Mouse (Mus musculus) liver, embryonic 16.5 days (tissue): ENCODE measurements around the gene She. TPM values are rescaled to one million over a fixed set of nuclear protein-coding genes. Genes with fewer than 3 reads are reported as not detected.

Source experiments
- ATAC-seq: fragments of 200-750 bp; cut with Nextera tagmentation; 2 replicates; pipeline ENCODE4 v1.8.0; 2017; ENCODE audit warnings: low read depth, mild to moderate bottlenecking, moderate number of reproducible peaks, moderate library complexity
- H3K27ac ChIP-seq: fragments of 300-500 bp; sonication (generic); 2 replicates; pipeline ENCODE4 v1.5.1; 2014; ENCODE audit warnings: mild to moderate bottlenecking, low read length
- H3K27me3 ChIP-seq: fragments of 300-500 bp; sonication (generic); 2 replicates; pipeline ENCODE4 v1.6.1; 2014; ENCODE audit warnings: low read depth, low read length, mixed read lengths; ENCODE audit not compliant: control insufficient read depth, insufficient read depth
- H3K36me3 ChIP-seq: fragments of 300-500 bp; sonication (generic); 2 replicates; pipeline ENCODE4 v1.6.1; 2014; ENCODE audit warnings: mild to moderate bottlenecking; ENCODE audit not compliant: control insufficient read depth, insufficient read depth
- H3K4me1 ChIP-seq: fragments of 300-500 bp; sonication (generic); 2 replicates; pipeline ENCODE4 v1.6.1; 2014; ENCODE audit warnings: low read depth, low read length, mixed read lengths; ENCODE audit not compliant: control insufficient read depth
- H3K4me2 ChIP-seq: fragments of 300-500 bp; sonication (generic); 2 replicates; pipeline ENCODE4 v1.6.1; 2014; ENCODE audit warnings: low read depth, low read length, mixed read lengths
- H3K4me3 ChIP-seq: fragments of 300-500 bp; sonication (generic); 2 replicates; pipeline ENCODE4 v1.5.1; 2014; ENCODE audit warnings: low read depth, mild to moderate bottlenecking, low read length
- H3K9ac ChIP-seq: fragments of 300-500 bp; sonication (generic); 2 replicates; pipeline ENCODE4 v1.6.1; 2014; ENCODE audit warnings: low read depth, low read length
- H3K9me3 ChIP-seq: fragments of 300-500 bp; sonication (generic); replicated peaks from 2 replicates; pipeline ENCODE4 v1.6.1; 2016; ENCODE audit warnings: low read length; ENCODE audit not compliant: control insufficient read depth
- WGBS: fragments of 180-500 bp; shearing (Covaris S2); extraction: QIAGEN DNeasy Blood & Tissue Kit; methylation state at CpG from one replicate; pipeline ENCODE4 v1.1.7; 2014; ENCODE audit not compliant: insufficient replicate concordance; 5-methylcytosine and 5-hydroxymethylcytosine counted together
- polyA plus RNA-seq: library from polyadenylated mRNA; unstranded; fragments of >200 nt; fragmentation: Nextera tagmentation; extraction: Ambion mirVana; gene quantifications from 2 replicates; pipeline ENCODE4 v1.2.1, GENCODE M21; 2015

Gene She
- polyA plus RNA-seq, 1 experiment from 2014 or later: 1.1 TPM

DNA sequence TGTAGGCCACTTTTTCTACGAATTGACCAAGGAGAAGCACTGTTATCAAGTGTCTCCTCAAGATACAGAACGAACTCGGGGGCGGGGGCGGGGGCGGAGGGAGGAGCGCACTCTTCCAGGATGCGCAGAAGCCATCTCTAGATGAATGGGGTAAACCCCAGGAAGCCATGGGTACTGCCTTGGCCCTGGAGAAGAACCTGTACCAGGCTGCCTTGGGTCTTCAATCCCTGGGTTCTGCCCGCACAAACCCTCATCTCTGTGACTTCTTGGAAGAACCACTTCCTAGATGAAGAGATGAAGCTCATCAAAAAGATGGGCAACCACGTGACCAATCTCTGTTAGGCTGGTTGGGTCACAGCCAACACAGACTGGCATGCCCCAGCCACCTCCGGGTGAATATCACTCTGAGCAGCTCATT lies 10.1 kb upstream of the She start:
- ATAC-seq: no peak
- Histone ChIP-seq H3K27ac (no peak overlapping the region), H3K27me3 (no peaks in the 10 kb centered on the region), H3K9me3 (no peaks in the 10 kb centered on the region), H3K9ac (no peak overlapping the region), H3K4me1 (peaks cover 18% of the 10 kb centered on the region), H3K4me3 (no peak overlapping the region), H3K36me3 (no peaks in the 10 kb centered on the region), H3K4me2 (no peak overlapping the region)
- WGBS: 51% methylated on average over 11 of the region's 11 CpGs

DNA sequence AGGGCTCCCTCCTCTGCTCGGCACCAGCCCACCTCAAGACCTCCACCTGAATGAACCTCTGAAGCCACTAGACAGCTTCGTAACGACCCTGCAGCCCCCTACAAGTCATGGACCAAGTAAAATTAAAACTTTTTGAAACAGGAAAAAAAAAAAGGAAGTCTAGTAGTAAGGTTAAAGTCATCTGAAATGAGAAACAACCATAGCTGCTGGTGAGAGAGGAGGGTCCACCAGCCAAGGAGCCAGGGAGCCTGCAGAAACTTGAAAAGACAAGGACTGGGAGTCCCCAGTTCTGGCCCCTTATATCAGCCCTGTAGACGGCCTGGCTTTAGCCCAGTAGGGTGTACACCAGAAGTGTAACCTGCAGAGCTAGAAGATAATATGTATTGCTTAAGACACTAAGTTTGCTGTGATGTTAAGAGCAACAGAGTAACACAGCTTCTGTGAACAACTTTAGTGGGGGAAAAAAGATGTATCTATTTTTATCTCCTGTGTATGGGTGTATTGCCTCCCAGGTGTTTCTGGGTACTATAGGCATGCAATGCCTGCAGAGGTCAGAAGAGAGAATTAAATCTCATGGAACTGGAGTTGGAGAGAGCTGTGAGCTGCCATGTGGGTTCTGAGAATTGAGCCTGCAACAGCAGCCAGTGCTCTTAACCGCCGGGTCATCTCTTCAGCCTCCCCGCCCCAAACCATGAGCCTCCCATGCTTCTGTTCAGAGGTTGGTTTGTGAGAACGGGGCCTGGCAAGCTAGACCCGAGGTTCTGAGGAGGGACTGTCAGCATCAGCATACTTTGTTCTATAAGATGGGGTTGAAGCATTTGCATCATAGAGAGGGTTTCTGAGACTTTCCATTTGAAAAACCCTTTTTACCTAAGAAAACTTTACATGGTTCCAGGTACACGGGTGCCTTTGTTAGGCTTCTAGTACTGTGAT lies 9.4 kb upstream of the She start:
- 54% methylated on average over 10 of the region's 10 CpGs for WGBS
- Histone ChIP-seq H3K4me2 (no peak overlapping the region), H3K9ac (no peak overlapping the region), H3K9me3 (no peaks in the 10 kb centered on the region), H3K36me3 (no peaks in the 10 kb centered on the region), H3K27ac (no peak overlapping the region), H3K27me3 (no peaks in the 10 kb centered on the region), H3K4me1 (peaks cover 18% of the 10 kb centered on the region), H3K4me3 (no peak overlapping the region)
- ATAC-seq: no peak

DNA sequence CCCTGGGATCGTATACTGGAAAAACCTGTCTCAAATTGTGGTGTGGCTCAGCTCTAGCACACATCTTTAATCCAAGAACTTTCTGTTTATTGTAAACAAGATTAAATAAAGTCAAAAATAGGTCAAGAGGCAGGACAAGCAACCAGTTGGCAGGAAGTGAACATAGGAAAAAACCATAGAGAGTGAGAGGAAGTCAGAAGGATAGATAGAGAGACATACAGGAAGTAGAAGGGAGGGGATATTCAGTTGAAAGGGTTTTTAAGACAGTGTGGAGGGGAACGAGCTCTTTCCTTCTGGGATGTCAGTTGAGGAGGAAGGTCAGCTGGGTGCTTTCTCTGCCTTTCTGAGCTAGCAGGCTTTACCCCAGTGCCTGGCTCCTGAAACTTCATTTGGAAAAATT lies 7.6 kb upstream of the She start:
- 49% methylated on average over 2 of the region's 2 CpGs for WGBS
- H3K9me3 ChIP-seq: no peaks in the 10 kb centered on the region
- no peak for ATAC-seq

DNA sequence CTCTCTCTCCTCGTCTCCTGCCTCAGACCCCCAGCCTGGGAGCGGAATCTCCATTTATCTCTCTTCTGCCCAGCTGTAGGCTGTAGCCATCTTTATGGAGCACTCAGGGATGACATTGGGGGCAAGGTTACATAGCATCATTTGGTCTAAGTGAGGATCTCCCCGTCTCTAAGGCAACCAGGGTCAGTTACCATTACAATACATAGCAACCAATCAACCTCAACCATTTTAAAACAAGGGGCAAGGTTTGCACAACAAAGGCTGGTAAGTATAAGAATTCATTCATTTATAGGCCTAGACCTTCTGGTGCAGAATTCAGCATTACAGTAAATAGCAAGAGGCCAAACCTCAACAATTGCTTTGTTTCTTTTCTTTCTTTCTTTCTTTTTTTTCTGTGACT lies 4.9 kb upstream of the She start:
- Histone ChIP-seq H3K36me3 (no peaks in the 10 kb centered on the region), H3K4me2 (no peak overlapping the region), H3K9ac (no peak overlapping the region), H3K4me1 (peaks cover 4% of the 10 kb centered on the region), H3K9me3 (no peaks in the 10 kb centered on the region), H3K4me3 (no peak overlapping the region), H3K27me3 (peaks cover 26% of the 10 kb centered on the region), H3K27ac (no peak overlapping the region)
- 56% methylated on average over 3 of the region's 3 CpGs for WGBS
- ATAC-seq: no peak

More for the DNA sequence above, 7.6 kb upstream of the She start:
- Histone ChIP-seq H3K4me1 (peaks cover 18% of the 10 kb centered on the region), H3K4me2 (no peak overlapping the region), H3K4me3 (no peak overlapping the region), H3K27me3 (no peaks in the 10 kb centered on the region), H3K36me3 (no peaks in the 10 kb centered on the region), H3K27ac (no peak overlapping the region), H3K9ac (no peak overlapping the region)

DNA sequence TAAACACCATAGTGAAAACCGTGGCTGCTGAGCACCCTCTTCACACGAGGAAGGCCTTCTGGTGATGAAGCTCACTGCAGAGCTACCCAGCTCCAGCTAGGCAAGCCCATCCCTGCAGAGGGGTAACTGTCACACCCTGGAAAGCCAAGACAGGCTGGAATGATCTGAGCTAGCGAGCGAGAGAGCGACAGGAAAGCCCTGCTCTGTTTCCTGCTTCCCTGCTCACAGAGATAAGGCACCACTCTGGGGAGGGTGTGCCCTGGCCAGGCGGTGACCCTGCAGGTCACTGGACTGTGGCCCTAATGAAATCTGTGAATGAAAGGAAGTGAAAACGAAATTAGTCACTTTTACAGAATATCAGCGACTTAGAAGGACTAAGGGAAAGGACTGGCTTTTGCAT lies 4.2 kb downstream of the She start:
- Histone ChIP-seq H3K4me1 (peaks cover 3% of the 10 kb centered on the region), H3K4me3 (no peak overlapping the region), H3K9ac (no peak overlapping the region), H3K27ac (no peak overlapping the region), H3K27me3 (peaks cover 42% of the 10 kb centered on the region), H3K4me2 (no peak overlapping the region), H3K9me3 (no peaks in the 10 kb centered on the region), H3K36me3 (no peaks in the 10 kb centered on the region)
- WGBS: 6% methylated on average over 8 of the region's 8 CpGs
- peak; percentile 68 for ATAC-seq

DNA sequence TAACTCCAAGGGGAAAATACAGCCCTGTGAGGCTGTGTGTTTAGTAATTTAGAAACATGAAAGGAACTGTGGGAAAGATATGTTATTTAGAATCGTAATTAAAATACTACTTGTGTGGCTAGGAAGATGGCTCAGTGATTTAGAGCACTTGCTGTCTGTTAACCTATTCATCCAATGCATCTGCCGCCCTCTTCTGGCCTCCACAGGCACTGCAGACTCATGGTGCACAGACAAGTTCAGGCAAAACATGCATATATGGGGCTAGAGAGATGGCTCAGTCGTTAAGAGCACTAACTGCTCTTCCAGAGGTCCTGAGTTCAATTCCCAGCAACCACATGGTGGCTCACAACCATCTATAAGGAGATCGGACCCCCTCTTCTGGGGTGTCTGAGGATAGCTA lies 11.1 kb downstream of the She start:
- WGBS: 68% methylated on average over 4 of the region's 4 CpGs
- H3K27me3 ChIP-seq: no peaks in the 10 kb centered on the region
- peaks cover 7% of the 10 kb centered on the region for H3K4me1 ChIP-seq

DNA sequence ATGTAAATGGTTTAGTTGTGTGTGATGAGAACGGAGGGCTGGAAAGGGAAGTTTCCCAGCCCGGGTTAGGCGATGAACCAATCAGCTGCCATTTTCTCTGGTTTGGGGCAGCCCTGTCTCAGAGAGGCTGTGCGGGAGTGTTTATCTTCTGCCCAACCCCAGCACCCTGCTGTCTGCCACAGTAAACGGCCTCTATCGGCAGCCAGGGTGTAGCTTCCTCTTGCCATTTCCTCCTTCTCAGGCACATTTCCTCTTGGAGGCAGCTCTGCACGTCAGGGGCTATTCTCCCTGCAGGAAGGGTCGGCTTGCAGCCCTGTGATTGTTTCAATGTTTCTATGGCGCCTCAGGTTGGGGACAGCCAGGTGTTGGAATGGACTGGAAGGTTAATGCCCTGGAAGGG lies 12.0 kb downstream of the She start:
- WGBS: 11% methylated on average over 9 of the region's 9 CpGs
- Histone ChIP-seq H3K4me2 (no peak overlapping the region), H3K27me3 (no peaks in the 10 kb centered on the region), H3K9me3 (no peaks in the 10 kb centered on the region), H3K9ac (no peak overlapping the region), H3K27ac (no peak overlapping the region), H3K4me1 (peaks cover 7% of the 10 kb centered on the region), H3K36me3 (no peaks in the 10 kb centered on the region), H3K4me3 (no peak overlapping the region)
- peak; percentile 73 for ATAC-seq

More for the DNA sequence above, 11.1 kb downstream of the She start:
- no peaks in the 10 kb centered on the region for H3K36me3 ChIP-seq
- no peak overlapping the region for H3K4me2 ChIP-seq
- no peak for ATAC-seq
- no peak overlapping the region for H3K4me3 ChIP-seq
- H3K27ac ChIP-seq: no peak overlapping the region
- H3K9me3 ChIP-seq: no peaks in the 10 kb centered on the region
- H3K9ac ChIP-seq: no peak overlapping the region

DNA sequence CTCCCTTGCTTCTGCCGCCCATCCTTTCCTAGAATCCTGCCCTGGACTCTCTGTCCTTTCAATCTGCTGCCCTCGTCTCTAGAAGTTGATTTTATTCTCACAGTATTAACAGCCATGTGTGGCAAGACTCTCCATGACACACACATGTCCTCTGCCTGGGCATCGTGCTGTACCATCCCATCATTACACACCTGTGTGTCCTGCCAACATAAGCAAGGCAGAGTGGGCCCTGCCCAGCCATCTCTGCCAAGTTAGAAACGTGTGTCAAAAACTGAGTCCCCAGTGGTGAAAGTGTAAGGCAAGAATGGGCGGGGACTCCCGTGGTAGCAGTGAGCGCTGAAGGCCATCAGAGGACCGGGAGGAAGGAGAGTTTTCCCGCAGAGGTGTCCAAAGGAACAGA lies 14.6 kb downstream of the She start:
- H3K27me3 ChIP-seq: no peaks in the 10 kb centered on the region
- no peak overlapping the region for H3K4me3 ChIP-seq
- WGBS: 69% methylated on average over 9 of the region's 9 CpGs
- H3K36me3 ChIP-seq: no peaks in the 10 kb centered on the region
- peaks cover 7% of the 10 kb centered on the region for H3K4me1 ChIP-seq
- H3K9ac ChIP-seq: no peak overlapping the region
- no peak for ATAC-seq
- H3K27ac ChIP-seq: no peak overlapping the region
- no peaks in the 10 kb centered on the region for H3K9me3 ChIP-seq
- no peak overlapping the region for H3K4me2 ChIP-seq

DNA sequence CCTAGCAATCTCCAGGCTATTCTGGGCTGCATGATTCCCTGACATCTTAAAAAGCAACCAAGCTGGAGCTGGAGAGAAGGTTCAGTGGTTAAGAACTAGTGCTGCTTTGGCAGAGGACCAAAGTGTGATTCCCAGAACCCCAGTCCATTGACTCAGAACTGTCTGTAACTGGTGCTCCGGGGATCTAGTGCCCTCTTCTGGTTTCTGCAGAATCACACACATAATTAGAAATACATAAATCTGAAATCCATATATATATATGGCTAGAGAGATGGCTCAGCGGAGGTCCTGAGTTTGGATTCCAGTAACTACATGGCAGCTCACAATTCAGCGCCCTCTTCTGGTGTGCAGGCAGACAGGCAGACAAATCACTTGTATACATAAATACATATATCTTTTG lies 16.0 kb downstream of the She start:
- Histone ChIP-seq H3K9me3 (no peaks in the 10 kb centered on the region), H3K27ac (no peak overlapping the region), H3K4me3 (no peak overlapping the region), H3K9ac (no peak overlapping the region), H3K4me1 (peaks cover 7% of the 10 kb centered on the region), H3K4me2 (no peak overlapping the region), H3K36me3 (no peaks in the 10 kb centered on the region), H3K27me3 (no peaks in the 10 kb centered on the region)
- no peak for ATAC-seq
- WGBS: 73% methylated on average over 3 of the region's 3 CpGs
